Mouse (Mus musculus) bone marrow macrophage, adult 2 months (primary cell): ENCODE results near the gene Gm13539. TPM values are rescaled to one million over a fixed set of nuclear protein-coding genes. Genes with fewer than 3 reads are reported as not detected.
"Not testable (repeated sequence)": the region's sequence is repeated elsewhere in the genome, so short reads cannot be mapped to it uniquely, and the experiment has no call there.

Experiments
- H3K27ac ChIP-seq: 2 replicates; pipeline ENCODE4 v1.5.1; 2012; ENCODE audit warnings: low read depth, low read length; ENCODE audit not compliant: insufficient read depth
- H3K4me1 ChIP-seq: 2 replicates; pipeline ENCODE4 v1.6.1; 2012; ENCODE audit warnings: low read length; ENCODE audit not compliant: control insufficient read depth, insufficient read depth
- H3K4me3 ChIP-seq: 2 replicates; pipeline ENCODE4 v1.5.1; 2012; ENCODE audit warnings: mild to moderate bottlenecking, low read length, moderate library complexity; ENCODE audit not compliant: insufficient read depth
- CTCF ChIP-seq: IDR thresholded peaks from 2 replicates; pipeline ENCODE4 v1.5.1; 2012; ENCODE audit warnings: low read depth, mild to moderate bottlenecking, low read length, moderate library complexity
- POLR2A ChIP-seq: IDR thresholded peaks from 2 replicates; pipeline ENCODE4 v1.6.1; 2012; ENCODE audit warnings: mild to moderate bottlenecking, low read depth, low read length, borderline replicate concordance
- polyA plus RNA-seq: library from polyadenylated mRNA; stranded (reverse); fragments of >200 nt; gene quantifications from 2 replicates; pipeline ENCODE4 v1.2.4, GENCODE M21; 2012; ENCODE audit not compliant: missing spikeins, insufficient read depth, insufficient read length

The Gm13539 gene
- not detected in 2 replicates for polyA plus RNA-seq

- Histone ChIP-seq H3K27ac (no peak within 1 kb of the TSS), H3K4me1 (no peaks in the 10 kb centered on the region), H3K4me3 (no peak within 1 kb of the TSS)
- TF ChIP-seq POLR2A (no peak), CTCF (no peak)
Measured at GRCm38 (mm10) chr2:25781957-25782356, at the start of gene Gm13539. TSS of gene Gm13539 (plus strand) at chr2:25782257.

GRCm38 (mm10) chr2:25733199-25733930, 48.7 kb upstream of the Gm13539 start:
- Histone ChIP-seq H3K4me3 (no peak overlapping the region), H3K4me1 (no peaks in the 10 kb centered on the region), H3K27ac (no peak overlapping the region)
- TF ChIP-seq CTCF (no peak), POLR2A (no peak)

- H3K4me1 ChIP-seq, H3K27ac ChIP-seq, H3K4me3 ChIP-seq: not testable (repeated sequence)
Measured at GRCm38 (mm10) chr2:25736709-25737108, 45.3 kb upstream of the Gm13539 start, which contains the start of gene Obp2b. TSS of gene Obp2b (plus strand) at chr2:25737009.

- no peaks in the 10 kb centered on the region for H3K4me1 ChIP-seq
- no peak overlapping the region for H3K4me3 ChIP-seq
- no peak overlapping the region for H3K27ac ChIP-seq
- no peak for TF ChIP-seq POLR2A
- TF ChIP-seq CTCF: no peak
Measured at GRCm38 (mm10) chr2:25741671-25742070, 40.4 kb upstream of the Gm13539 start.

GRCm38 (mm10) chr2:25754201-25754600, 27.9 kb upstream of the Gm13539 start:
- Histone ChIP-seq H3K27ac (no peak overlapping the region), H3K4me3 (no peak overlapping the region), H3K4me1 (no peaks in the 10 kb centered on the region)
- TF ChIP-seq CTCF (no peak), POLR2A (no peak)

- H3K4me1 ChIP-seq: no peaks in the 10 kb centered on the region
- TF ChIP-seq POLR2A (no peak), CTCF (no peak)
Measured at GRCm38 (mm10) chr2:25758064-25758625, 23.9 kb upstream of the Gm13539 start.

GRCm38 (mm10) chr2:25765269-25765668, 16.8 kb upstream of the Gm13539 start, which contains the start of gene Lcn3:
TSS of gene Lcn3 (plus strand) at chr2:25765569.
- no peak within 1 kb of the TSS for H3K4me3 ChIP-seq
- TF ChIP-seq CTCF: no peak
- no peak for TF ChIP-seq POLR2A
- no peaks in the 10 kb centered on the region for H3K4me1 ChIP-seq
- H3K27ac ChIP-seq: no peak within 1 kb of the TSS

More at GRCm38 (mm10) chr2:25758064-25758625, 23.9 kb upstream of the Gm13539 start:
- Histone ChIP-seq H3K27ac (no peak overlapping the region), H3K4me3 (no peak overlapping the region)

- Histone ChIP-seq H3K4me1 (no peaks in the 10 kb centered on the region), H3K27ac (no peak overlapping the region), H3K4me3 (no peak overlapping the region)
- TF ChIP-seq CTCF: no peak
- no peak for TF ChIP-seq POLR2A
Measured at GRCm38 (mm10) chr2:25767764-25768163, 14.3 kb upstream of the Gm13539 start.

GRCm38 (mm10) chr2:25773507-25773906, 8.6 kb upstream of the Gm13539 start:
- TF ChIP-seq CTCF (no peak), POLR2A (no peak)
- H3K4me1 ChIP-seq: no peaks in the 10 kb centered on the region

GRCm38 (mm10) chr2:25774640-25775039, 7.4 kb upstream of the Gm13539 start:
- TF ChIP-seq CTCF (no peak), POLR2A (no peak)
- H3K4me3 ChIP-seq: no peak overlapping the region
- no peak overlapping the region for H3K27ac ChIP-seq
- no peaks in the 10 kb centered on the region for H3K4me1 ChIP-seq

More at GRCm38 (mm10) chr2:25773507-25773906, 8.6 kb upstream of the Gm13539 start:
- no peak overlapping the region for H3K27ac ChIP-seq
- no peak overlapping the region for H3K4me3 ChIP-seq
